Mouse (Mus musculus) megakaryocyte, embryonic 14.5 days (primary cell): ENCODE results near the gene Engase. TPM values are rescaled to one million over a fixed set of nuclear protein-coding genes. Genes with fewer than 3 reads are reported as not detected.

Source experiments
- H3K27me3 ChIP-seq: replicated peaks from 2 replicates; pipeline ENCODE3; 2012; ENCODE audit warnings: inconsistent platforms
- H3K36me3 ChIP-seq: replicated peaks from 2 replicates; pipeline ENCODE3; 2012; ENCODE audit warnings: low read length, inconsistent platforms, mixed read lengths
- H3K4me1 ChIP-seq: 2 replicates; pipeline ENCODE4 v1.6.1; 2012; ENCODE audit warnings: inconsistent platforms
- H3K4me3 ChIP-seq: replicated peaks from 2 replicates; pipeline ENCODE3; 2012; ENCODE audit warnings: moderate library complexity, mild to moderate bottlenecking, inconsistent platforms
- H3K9me3 ChIP-seq: 2 replicates; pipeline ENCODE4 v1.6.1; 2012; ENCODE audit warnings: inconsistent platforms
- FLI1 ChIP-seq: IDR thresholded peaks from 2 replicates; pipeline ENCODE4 v1.6.1; 2012; ENCODE audit warnings: low read length, inconsistent platforms, mixed read lengths
- GATA1 ChIP-seq: IDR thresholded peaks from 3 replicates; pipeline ENCODE4 v1.6.1; 2012; ENCODE audit warnings: mixed read lengths, low read length, inconsistent platforms, borderline replicate concordance
- polyA plus RNA-seq: library from polyadenylated mRNA; stranded (reverse); fragments of >175 nt; gene quantifications from 2 replicates; pipeline ENCODE4 v1.2.3, GENCODE M21; 2012; ENCODE audit warnings: low replicate concordance; ENCODE audit not compliant: insufficient read depth

The Engase gene
- polyA plus RNA-seq: 72.2 and 151 TPM in 2 replicates

DNA sequence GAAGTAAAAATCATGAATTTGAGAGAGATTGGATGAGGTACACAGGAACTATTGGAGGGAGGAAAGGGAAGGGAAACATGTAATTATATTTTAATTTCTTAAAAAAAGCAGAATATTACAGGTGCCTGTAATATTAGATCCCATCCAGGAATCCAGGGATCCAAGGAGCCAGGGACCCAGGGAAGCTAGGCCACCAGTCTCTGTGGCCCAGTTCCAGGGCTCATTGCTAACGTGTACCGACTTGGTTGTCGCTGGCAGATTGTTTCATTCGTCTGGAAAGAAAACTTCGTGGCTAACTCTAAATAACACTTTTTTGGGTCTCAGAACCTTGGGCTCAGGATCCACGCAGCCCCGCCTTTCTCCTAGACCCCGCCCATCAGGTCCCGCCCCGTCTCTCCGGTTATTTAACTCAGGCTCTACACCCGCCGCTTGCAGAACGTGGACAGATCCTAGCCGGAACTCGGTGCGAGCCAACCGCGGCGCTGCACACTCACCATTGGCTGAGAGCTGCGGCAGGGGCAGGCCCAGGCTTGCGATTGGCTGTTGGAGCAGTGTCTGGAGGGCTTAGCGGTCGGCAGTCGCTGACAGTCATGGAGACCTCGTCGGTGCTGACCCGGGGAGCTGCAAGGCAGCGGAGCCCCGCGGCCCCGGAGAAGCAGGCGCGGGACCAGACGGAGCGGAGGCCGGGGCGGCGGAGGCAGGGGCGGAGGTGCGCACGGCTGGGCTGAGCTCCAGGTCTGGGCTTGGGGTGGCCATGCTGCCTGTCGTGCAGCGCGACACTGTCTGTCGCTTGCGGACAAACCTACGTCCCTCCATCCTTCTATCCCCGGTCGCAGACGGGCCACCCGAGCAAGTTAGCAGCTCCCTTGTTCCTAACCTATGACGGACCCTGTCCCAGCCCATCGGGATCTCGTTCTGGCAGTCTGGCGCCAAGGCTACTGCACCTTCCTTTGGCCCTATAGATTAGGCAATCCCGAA lies at the start of gene Engase:
Gene Engase (plus strand): TSS at position 434 of the 978 bp plus-strand sequence.
- TF ChIP-seq FLI1 (no peak), GATA1 (no peak)
- Histone ChIP-seq H3K27me3 (no peaks in the 10 kb centered on the region), H3K9me3 (no peaks in the 10 kb centered on the region), H3K4me3 (peak within 1 kb of the TSS; percentile 100), H3K36me3 (peaks cover 29% of the 10 kb centered on the region), H3K4me1 (peaks cover 81% of the 10 kb centered on the region)

DNA sequence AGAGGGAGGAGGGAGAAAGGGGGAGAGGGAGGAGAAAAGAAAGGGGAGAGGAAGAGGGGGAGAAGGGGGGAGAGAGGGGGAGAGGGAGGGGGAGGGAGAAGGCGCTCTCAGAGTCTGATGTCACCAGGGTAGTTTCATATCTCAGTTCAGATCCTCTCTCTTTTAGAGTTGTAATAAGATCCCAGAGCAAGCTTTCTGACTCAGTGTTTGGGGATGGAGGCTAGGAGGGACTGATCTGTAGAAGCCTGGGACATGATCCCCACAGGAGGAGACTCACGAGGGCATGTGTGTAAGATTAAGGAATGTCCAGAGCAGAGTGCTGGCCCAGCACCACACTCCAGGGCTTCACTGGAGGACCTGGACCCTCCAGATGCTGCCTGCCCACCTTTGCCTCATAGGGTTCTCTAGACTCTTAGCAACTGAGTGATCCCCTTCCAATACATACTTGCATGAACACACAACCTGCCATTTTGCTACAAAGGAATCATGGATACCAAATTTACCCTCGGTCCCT lies 49.3 kb upstream of the Engase start:
- peaks cover 41% of the 10 kb centered on the region for H3K27me3 ChIP-seq
- H3K36me3 ChIP-seq: no peaks in the 10 kb centered on the region
- no peak for TF ChIP-seq GATA1
- no peak for TF ChIP-seq FLI1
- peak overlapping the region; percentile 75 for H3K4me3 ChIP-seq
- peaks cover 70% of the 10 kb centered on the region for H3K4me1 ChIP-seq
- H3K9me3 ChIP-seq: no peaks in the 10 kb centered on the region

DNA sequence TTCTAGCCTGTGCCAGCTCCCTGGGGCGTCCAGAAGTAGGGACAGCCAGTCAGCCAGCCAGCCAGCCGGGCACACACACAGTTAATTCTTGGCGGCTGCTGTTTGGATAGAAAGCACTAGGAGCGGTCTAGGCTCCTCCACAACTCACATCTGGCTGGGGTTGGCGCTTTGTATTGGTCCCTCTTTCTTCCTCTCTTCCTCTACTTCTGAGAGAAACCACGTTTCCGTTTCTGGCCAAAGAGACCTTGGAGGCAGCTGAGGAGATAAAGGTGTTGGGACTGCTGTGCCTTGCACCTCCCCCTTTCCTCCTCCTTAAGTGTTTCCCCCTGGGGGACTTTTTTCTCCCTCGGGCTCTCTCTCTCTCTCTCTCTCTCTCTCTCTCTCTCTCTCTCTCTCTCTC lies 48.6 kb upstream of the Engase start, which contains the start of gene C1qtnf1:
Gene C1qtnf1 (plus strand): TSS at position 218 of the 400 bp plus-strand sequence.
- no peaks in the 10 kb centered on the region for H3K9me3 ChIP-seq
- H3K4me3 ChIP-seq: peak within 1 kb of the TSS; percentile 76
- peaks cover 43% of the 10 kb centered on the region for H3K27me3 ChIP-seq
- TF ChIP-seq FLI1 (no peak), GATA1 (no peak)
- H3K36me3 ChIP-seq: no peaks in the 10 kb centered on the region
- H3K4me1 ChIP-seq: peaks cover 66% of the 10 kb centered on the region

DNA sequence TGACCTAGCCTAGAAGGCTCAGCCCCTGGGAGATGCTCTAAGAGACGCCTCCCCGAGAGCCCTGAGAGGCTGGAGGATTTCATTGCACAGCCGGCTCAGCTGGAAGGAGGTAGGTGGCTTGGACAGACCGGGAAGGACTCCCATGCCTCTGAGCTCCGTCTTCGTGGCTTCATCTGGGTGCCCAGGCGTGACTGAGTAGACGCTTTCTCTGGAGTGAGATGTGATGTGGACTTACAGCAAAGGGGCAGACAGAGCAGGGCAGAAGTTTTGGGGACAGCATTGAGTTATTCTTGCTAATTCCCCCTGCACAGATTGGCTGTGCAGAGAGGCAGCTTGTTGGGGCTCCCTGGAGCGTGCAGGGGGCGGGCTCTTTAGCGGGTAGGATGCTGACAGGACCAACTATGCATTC lies 48.2 kb upstream of the Engase start:
- no peaks in the 10 kb centered on the region for H3K9me3 ChIP-seq
- H3K27me3 ChIP-seq: peaks cover 48% of the 10 kb centered on the region
- peak overlapping the region; percentile 76 for H3K4me3 ChIP-seq
- H3K36me3 ChIP-seq: no peaks in the 10 kb centered on the region
- no peak for TF ChIP-seq GATA1
- TF ChIP-seq FLI1: no peak
- peaks cover 66% of the 10 kb centered on the region for H3K4me1 ChIP-seq

DNA sequence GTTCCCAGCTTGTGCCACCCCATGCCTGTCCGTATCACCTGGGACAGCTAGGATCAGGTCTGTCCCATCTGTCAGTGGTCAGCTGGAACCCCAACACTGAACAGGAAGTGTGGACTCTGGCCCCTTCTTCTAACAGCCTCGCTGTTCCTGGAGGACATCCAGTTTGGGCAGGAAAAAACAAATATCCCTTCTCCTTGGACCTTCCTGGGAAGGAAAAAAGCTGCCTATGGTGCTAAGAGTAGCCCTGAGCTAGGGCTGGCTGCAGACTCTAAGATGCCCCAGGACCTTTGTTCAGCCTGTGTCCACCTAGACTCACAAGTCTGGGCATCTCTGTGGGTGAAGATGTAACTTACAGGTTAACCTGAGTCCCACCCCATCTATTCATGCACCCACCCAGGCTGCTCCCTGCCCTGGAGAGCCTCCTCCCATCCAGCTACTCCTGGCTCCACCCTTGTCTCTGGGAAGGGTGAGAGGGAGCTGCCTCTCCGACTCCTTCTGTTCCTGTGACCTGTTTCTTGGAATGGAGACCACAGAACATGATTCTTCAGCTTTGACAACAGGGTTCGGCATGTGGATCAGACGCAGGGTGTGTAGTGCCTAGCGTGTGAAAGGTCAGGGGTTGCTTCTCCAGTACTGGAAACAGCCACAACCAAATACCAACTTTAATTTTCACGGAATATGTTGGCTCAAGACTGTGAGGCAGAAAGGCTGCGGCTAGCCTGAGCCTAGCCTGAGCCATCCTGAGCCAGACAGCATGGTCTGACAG lies 47.5 kb upstream of the Engase start:
- Histone ChIP-seq H3K27me3 (peaks cover 48% of the 10 kb centered on the region), H3K4me3 (peak overlapping the region; percentile 42), H3K4me1 (peaks cover 66% of the 10 kb centered on the region), H3K9me3 (no peaks in the 10 kb centered on the region), H3K36me3 (no peaks in the 10 kb centered on the region)
- no peak for TF ChIP-seq FLI1

DNA sequence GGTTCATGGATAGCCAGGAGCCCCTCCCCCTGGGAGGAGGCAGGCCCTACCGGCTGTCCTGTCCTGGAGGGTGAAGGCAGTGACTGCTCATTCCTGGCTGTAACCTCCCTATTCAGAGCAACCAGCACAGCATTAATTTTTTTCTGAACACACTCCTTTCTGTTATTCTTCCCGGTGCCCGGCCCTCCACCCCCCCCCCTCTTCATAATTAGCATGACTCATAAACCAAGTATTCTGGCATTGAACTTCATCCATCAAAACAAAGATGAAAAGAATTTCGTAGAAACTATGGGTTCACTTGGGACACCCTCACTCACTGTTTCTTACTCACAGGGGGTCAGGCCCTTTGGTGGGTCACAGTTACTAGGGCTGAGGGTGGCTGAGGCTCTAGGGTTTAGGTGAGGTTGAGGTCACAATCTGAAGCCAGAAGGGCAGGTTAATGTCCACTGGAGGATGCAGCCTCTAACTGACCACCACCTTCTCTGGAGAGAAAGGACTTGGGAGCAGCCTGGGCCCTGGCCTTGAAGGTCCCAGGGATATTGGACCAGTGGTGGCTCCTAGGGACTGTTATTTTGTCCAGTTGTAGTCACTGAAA lies 46.2 kb upstream of the Engase start:
- Histone ChIP-seq H3K36me3 (no peaks in the 10 kb centered on the region), H3K9me3 (no peaks in the 10 kb centered on the region), H3K4me3 (no peak overlapping the region), H3K4me1 (peaks cover 66% of the 10 kb centered on the region), H3K27me3 (peaks cover 53% of the 10 kb centered on the region)
- TF ChIP-seq GATA1: no peak
- TF ChIP-seq FLI1: no peak

DNA sequence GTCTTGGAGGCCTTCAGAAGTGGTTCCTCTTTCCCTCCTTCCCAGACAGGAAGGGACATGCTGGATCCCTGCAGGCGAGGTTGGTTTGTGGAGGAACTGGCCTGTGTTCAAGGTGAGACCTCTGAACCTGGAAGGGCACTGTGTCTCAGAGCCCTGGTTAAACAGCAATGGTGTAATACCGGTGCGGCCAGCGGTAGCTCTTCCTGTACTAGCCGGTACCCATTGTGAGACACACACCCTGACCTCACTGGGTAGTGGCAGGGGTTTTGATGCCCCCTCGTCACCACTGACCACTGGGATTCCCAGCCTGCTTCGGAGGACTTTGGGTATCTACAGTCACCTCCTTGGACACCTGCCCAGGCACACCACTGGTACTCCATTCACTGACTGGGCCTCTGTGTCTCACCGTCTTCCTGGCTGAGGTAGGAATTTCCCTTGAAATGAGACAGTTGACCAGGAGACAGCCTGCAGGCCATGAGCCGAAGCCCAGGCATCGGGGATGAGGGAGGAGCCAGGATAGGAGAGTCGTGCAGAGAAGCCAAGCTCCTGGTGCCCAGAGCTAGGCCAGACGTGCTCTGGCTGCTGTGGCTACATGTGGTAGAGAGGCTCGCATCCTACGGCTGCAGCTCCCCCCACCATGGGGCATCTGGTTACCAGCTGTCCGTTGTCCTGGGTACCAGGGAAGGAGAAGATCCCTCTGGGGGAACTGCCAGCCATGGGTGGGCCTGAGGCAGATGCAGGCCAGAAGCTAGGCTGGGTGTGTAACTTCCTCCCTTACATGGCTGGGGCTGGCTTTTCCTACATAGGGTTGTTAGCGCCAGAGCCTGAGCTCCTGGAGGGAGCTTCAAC lies 45.3 kb upstream of the Engase start:
- no peak for TF ChIP-seq FLI1
- TF ChIP-seq GATA1: no peak
- no peak overlapping the region for H3K4me3 ChIP-seq
- H3K36me3 ChIP-seq: no peaks in the 10 kb centered on the region
- H3K4me1 ChIP-seq: peaks cover 64% of the 10 kb centered on the region
- H3K9me3 ChIP-seq: no peaks in the 10 kb centered on the region
- H3K27me3 ChIP-seq: peaks cover 56% of the 10 kb centered on the region

DNA sequence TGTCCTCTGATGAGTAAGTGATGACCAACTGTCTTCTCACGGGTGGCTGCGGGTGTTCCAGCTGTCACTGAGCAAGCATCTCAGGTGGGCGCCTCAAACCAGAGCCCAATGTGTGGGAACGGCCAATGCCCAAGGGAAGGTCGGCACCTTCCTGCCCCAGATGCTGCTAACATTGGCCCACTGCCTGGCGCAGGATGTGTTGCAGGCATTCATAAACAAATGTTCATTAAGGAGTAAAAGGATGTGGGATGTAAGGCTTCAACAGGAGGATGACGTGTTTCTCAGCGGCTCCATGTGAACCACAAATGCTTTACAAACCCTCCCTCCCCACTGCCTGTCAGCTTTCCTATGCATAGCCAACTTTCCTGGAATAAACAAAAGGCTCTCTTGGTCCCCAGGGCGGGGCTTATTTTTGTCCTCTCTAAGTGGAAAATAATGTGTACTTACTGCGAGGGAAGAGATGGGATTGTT lies 43.2 kb upstream of the Engase start:
- Histone ChIP-seq H3K27me3 (peaks cover 66% of the 10 kb centered on the region), H3K4me1 (peaks cover 53% of the 10 kb centered on the region), H3K36me3 (no peaks in the 10 kb centered on the region), H3K9me3 (no peaks in the 10 kb centered on the region), H3K4me3 (no peak overlapping the region)
- TF ChIP-seq FLI1 (no peak), GATA1 (no peak)

DNA sequence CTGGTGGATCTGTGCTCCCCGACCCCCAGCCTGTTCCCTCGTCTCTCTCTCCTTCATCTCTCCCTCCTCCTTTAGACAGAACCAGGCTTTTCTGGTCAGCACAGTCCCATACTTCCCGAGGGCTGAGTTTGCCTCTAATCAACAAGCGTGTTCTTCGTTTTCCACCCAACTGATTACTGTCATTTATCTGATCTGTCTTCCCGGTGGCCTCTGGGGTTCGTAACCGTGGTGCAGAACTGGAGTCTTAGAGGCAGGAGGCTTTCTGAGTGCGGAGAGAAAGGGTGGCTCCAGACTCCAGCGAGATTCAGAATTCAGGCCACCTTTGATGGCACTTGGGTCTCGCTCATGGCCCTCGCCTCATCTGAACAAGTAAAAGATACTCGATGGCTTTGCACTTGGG lies 42.5 kb upstream of the Engase start:
- Histone ChIP-seq H3K9me3 (no peaks in the 10 kb centered on the region), H3K36me3 (no peaks in the 10 kb centered on the region), H3K4me3 (no peak overlapping the region), H3K4me1 (peaks cover 53% of the 10 kb centered on the region), H3K27me3 (peaks cover 61% of the 10 kb centered on the region)
- TF ChIP-seq GATA1 (no peak), FLI1 (no peak)
